Mouse (Mus musculus) limb, embryonic 14.5 days (tissue): Measurements from ENCODE around the gene Bcl2l13. TPM values are rescaled to one million over a fixed set of nuclear protein-coding genes. Genes with fewer than 3 reads are reported as not detected.

Experiments
- ATAC-seq: fragments of 200-750 bp; cut with Nextera tagmentation; 2 replicates; pipeline ENCODE4 v1.8.0; 2017; ENCODE audit warnings: low read depth, moderate number of reproducible peaks, moderate TSS enrichment; ENCODE audit not compliant: low FRiP score
- DNase-seq: peaks from one replicate; pipeline ENCODE4 v3.0.0-alpha.2; 2015; ENCODE audit warnings: low spot score
- H3K27ac ChIP-seq: fragments of 300-500 bp; sonication (generic); replicated peaks from 2 replicates; pipeline ENCODE4 v1.5.1; 2014; ENCODE audit warnings: low read depth, mild to moderate bottlenecking, low read length, moderate library complexity, mixed read lengths
- H3K27me3 ChIP-seq: fragments of 300-500 bp; sonication (generic); 2 replicates; pipeline ENCODE4 v1.6.1; 2014; ENCODE audit warnings: low read length, mixed read lengths; ENCODE audit not compliant: control insufficient read depth, insufficient read depth
- H3K36me3 ChIP-seq: fragments of 300-500 bp; sonication (generic); 2 replicates; pipeline ENCODE4 v1.6.1; 2014; ENCODE audit warnings: mild to moderate bottlenecking, low read length, moderate library complexity, mixed read lengths; ENCODE audit not compliant: control insufficient read depth, insufficient read depth
- H3K4me1 ChIP-seq: fragments of 300-500 bp; sonication (generic); 2 replicates; pipeline ENCODE4 v1.6.1; 2014; ENCODE audit warnings: antibody characterized with exemption, low read length, mixed read lengths; ENCODE audit not compliant: control insufficient read depth, insufficient read depth
- H3K4me2 ChIP-seq: fragments of 300-500 bp; sonication (generic); replicated peaks from 2 replicates; pipeline ENCODE4 v1.6.1; 2014; ENCODE audit warnings: low read depth, mild to moderate bottlenecking, low read length, moderate library complexity; ENCODE audit not compliant: severe bottlenecking
- H3K4me3 ChIP-seq: fragments of 300-500 bp; sonication (generic); replicated peaks from 2 replicates; pipeline ENCODE4 v1.5.1; 2014; ENCODE audit warnings: low read length
- H3K9ac ChIP-seq: fragments of 300-500 bp; sonication (generic); 2 replicates; pipeline ENCODE4 v1.6.1; 2014; ENCODE audit warnings: mild to moderate bottlenecking, low read depth, low read length, moderate library complexity; ENCODE audit not compliant: severe bottlenecking
- H3K9me3 ChIP-seq: fragments of 300-500 bp; sonication (generic); 2 replicates; pipeline ENCODE4 v1.6.1; 2016; ENCODE audit warnings: low read length; ENCODE audit not compliant: control insufficient read depth
- POLR2A ChIP-seq: fragments of 200-500 bp; IDR thresholded peaks from 2 replicates; pipeline ENCODE4 v1.8.0; 2012; ENCODE audit warnings: inconsistent platforms, mild to moderate bottlenecking, moderate library complexity, borderline replicate concordance; ENCODE audit not compliant: insufficient read depth, insufficient read length; ENCODE audit errors: extremely low read depth
- WGBS: fragments of 180-500 bp; shearing (Covaris S2); extraction: QIAGEN DNeasy Blood & Tissue Kit; methylation state at CpG from one replicate; pipeline ENCODE4 v1.1.7; 2014; 5-methylcytosine and 5-hydroxymethylcytosine counted together
- microRNA-seq: library from miRNA; unstranded; fragments of <30 nt; microRNA quantifications from one replicate; pipeline ENCODE4, GENCODE M21; 2016
- polyA plus RNA-seq, 2 experiments: library from polyadenylated mRNA; depleted of rRNA in 1 of 2; stranded (reverse) in 1 of 2; unstranded in 1 of 2; fragments of >200 nt; fragmentation: Nextera tagmentation in 1 of 2; extraction: Ambion mirVana in 1 of 2; gene quantifications; 2 replicates each; pipeline versions ENCODE4 v1.2.1 to v1.2.3; 2012 to 2014

The Bcl2l13 gene
- polyA plus RNA-seq, 2 experiments: 23.7 to 27.4 TPM

DNA sequence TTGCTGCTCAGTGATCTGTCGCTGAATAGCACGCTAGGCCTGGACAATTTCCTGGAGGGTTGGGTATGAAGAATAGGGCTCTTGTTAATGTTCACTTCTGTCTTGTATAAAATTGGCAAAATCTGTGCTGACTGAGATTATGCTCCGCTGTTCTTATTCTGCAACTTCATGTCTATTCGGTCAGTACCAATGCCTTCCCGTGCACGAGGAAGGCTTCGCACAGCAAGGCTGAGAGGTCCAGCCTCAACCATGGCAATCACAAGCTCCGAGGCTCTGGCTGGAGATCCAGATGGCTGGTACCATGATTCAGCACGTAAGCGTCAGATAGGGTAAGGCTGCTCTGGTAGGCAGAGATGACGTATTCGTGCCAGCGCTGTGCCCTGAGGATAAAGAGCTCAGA lies 105.6 kb downstream of the Bcl2l13 start:
- H3K9me3 ChIP-seq: no peaks in the 10 kb centered on the region
- no peak overlapping the region for H3K4me2 ChIP-seq
- H3K4me3 ChIP-seq: no peak overlapping the region
- H3K27me3 ChIP-seq: no peaks in the 10 kb centered on the region
- WGBS: 94% methylated on average over 13 of the region's 13 CpGs
- no peak overlapping the region for H3K27ac ChIP-seq
- ATAC-seq: no peak
- no peak for DNase-seq
- H3K9ac ChIP-seq: no peak overlapping the region
- TF ChIP-seq POLR2A: no peak
- no peaks in the 10 kb centered on the region; the same call in 1 of the 2 replicates for H3K36me3 ChIP-seq
- H3K4me1 ChIP-seq: no peaks in the 10 kb centered on the region

Small RNA genes within 50 kb of the gene (microRNA-seq; reads per million reads assigned to microRNA genes)
- not detected for gene Gm25193

Other genes with a start within 250 kb of the Bcl2l13 start
- gene Cecr2, start 169.8 kb upstream of the Bcl2l13 start, polyA plus RNA-seq (2012; rRNA removed): 4.8 and 6.1 TPM in 2 replicates
- gene Cecr2, start 169.8 kb upstream of the Bcl2l13 start, polyA plus RNA-seq (2014; fragmentation: Nextera tagmentation; extraction: Ambion mirVana): 3.0 and 4.1 TPM in 2 replicates
- gene Slc25a18, start 62.6 kb upstream of the Bcl2l13 start, polyA plus RNA-seq (2012; rRNA removed): 0.64 and 0.72 TPM in 2 replicates
- gene Slc25a18, start 62.6 kb upstream of the Bcl2l13 start, polyA plus RNA-seq (2014; fragmentation: Nextera tagmentation; extraction: Ambion mirVana): 0.96 and 1.1 TPM in 2 replicates
- 68.8 and 75.7 TPM in 2 replicates for gene Atp6v1e1, start 13.4 kb upstream of the Bcl2l13 start, polyA plus RNA-seq (2012; rRNA removed)
- 114 and 115 TPM in 2 replicates for gene Atp6v1e1, start 13.4 kb upstream of the Bcl2l13 start, polyA plus RNA-seq (2014; fragmentation: Nextera tagmentation; extraction: Ambion mirVana)
- 11.1 TPM in 2 replicates for gene Bid, start 80.6 kb downstream of the Bcl2l13 start, polyA plus RNA-seq (2012; rRNA removed)
- gene Bid, start 80.6 kb downstream of the Bcl2l13 start, polyA plus RNA-seq (2014; fragmentation: Nextera tagmentation; extraction: Ambion mirVana): 17.0 and 18.2 TPM in 2 replicates